Mouse (Mus musculus): ENCODE data around the gene Shkbp1.

DNA sequence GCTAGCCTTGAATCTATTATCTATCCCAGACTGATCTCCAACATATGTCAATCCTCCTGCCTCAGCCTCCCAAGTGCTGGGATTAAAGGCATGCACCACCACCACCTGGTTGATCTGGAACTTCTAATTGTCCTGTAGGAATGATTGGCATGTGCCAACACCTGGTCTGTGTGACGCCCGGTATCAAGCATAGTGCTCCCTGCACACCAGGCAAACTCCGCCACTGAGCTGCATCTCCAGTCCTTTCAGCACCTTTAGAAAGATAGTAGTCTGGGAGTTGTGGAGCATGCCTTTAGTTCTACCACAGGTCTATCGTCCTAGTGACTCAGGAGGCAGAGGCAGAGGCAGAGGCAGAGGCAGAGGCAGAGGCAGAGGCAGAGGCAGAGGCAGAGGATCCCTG is 55.5 kb downstream of the Shkbp1 start:
- TF ChIP-seq CTCF (IDR thresholded peaks at IDR 0.05), result no peak
- no peak for TF ChIP-seq EP300 (IDR thresholded peaks at IDR 0.05)
